Mouse (Mus musculus) liver, embryonic 14.5 days (tissue): ENCODE results near the gene Kif6. TPM values are rescaled to one million over a fixed set of nuclear protein-coding genes. Genes with fewer than 3 reads are reported as not detected.

Source experiments
- ATAC-seq: fragments of 200-750 bp; cut with Nextera tagmentation; 2 replicates; pipeline ENCODE4 v1.8.0; 2017; ENCODE audit warnings: moderate number of reproducible peaks, mild to moderate bottlenecking, moderate library complexity; ENCODE audit not compliant: insufficient read depth
- DNase-seq, 3 experiments: peaks; one replicate each; pipeline ENCODE4 v3.0.0-alpha.2; 2012 to 2013; ENCODE audit warnings: low read depth in 3 of 3, low spot score in 3 of 3
- H3K27ac ChIP-seq: fragments of 300-500 bp; sonication (generic); 2 replicates; pipeline ENCODE4 v1.5.1; 2014; ENCODE audit warnings: moderate library complexity, mild to moderate bottlenecking, control low read depth, inconsistent platforms
- H3K27me3 ChIP-seq: fragments of 300-500 bp; sonication (generic); 2 replicates; pipeline ENCODE4 v1.6.1; 2014; ENCODE audit warnings: mild to moderate bottlenecking, low read length, moderate library complexity; ENCODE audit not compliant: control insufficient read depth, insufficient read depth
- H3K36me3 ChIP-seq: fragments of 300-500 bp; sonication (generic); replicated peaks from 2 replicates; pipeline ENCODE4 v1.6.1; 2014; ENCODE audit warnings: low read depth; ENCODE audit not compliant: control insufficient read depth, insufficient read depth
- H3K4me1 ChIP-seq, 2 experiments: fragments of 200-500 bp in 1 of 2; fragments of 300-500 bp in 1 of 2; sonication (generic) in 1 of 2; replicated peaks; 2 replicates each; pipeline ENCODE4 v1.6.1; 2012 to 2014; ENCODE audit warnings: antibody characterized with exemption in 1 of 2, inconsistent platforms in 1 of 2, low read length in 1 of 2; ENCODE audit not compliant: control insufficient read depth in 2 of 2, insufficient read depth in 2 of 2
- H3K4me2 ChIP-seq: fragments of 300-500 bp; sonication (generic); 2 replicates; pipeline ENCODE4 v1.6.1; 2014; ENCODE audit warnings: low read depth, mild to moderate bottlenecking, control low read depth, moderate library complexity
- H3K4me3 ChIP-seq, 2 experiments: fragments of 200-500 bp in 1 of 2; fragments of 300-500 bp in 1 of 2; sonication (generic) in 1 of 2; 2 replicates each; pipeline ENCODE4 v1.5.1; 2012 to 2014; ENCODE audit warnings: low read depth in 2 of 2, low read length in 2 of 2, mild to moderate bottlenecking in 2 of 2, control low read depth in 1 of 2, inconsistent platforms in 1 of 2, moderate library complexity in 1 of 2; ENCODE audit not compliant: insufficient read depth in 1 of 2
- H3K9ac ChIP-seq: fragments of 300-500 bp; sonication (generic); replicated peaks from 2 replicates; pipeline ENCODE4 v1.6.1; 2014; ENCODE audit warnings: mild to moderate bottlenecking, control low read depth, moderate library complexity
- H3K9me3 ChIP-seq: fragments of 300-500 bp; sonication (generic); 2 replicates; pipeline ENCODE4 v1.6.1; 2016; ENCODE audit warnings: low read length, mixed read lengths; ENCODE audit not compliant: control insufficient read depth
- CTCF ChIP-seq: IDR thresholded peaks from 2 replicates; pipeline ENCODE4 v1.5.1; 2016; ENCODE audit warnings: antibody characterized with exemption, low read depth, control low read depth
- EP300 ChIP-seq: IDR thresholded peaks from 2 replicates; pipeline ENCODE4 v1.6.1; 2016; ENCODE audit warnings: antibody characterized with exemption, low read depth
- WGBS: fragments of 180-500 bp; shearing (Covaris S2); extraction: QIAGEN DNeasy Blood & Tissue Kit; methylation state at CpG from one replicate; pipeline ENCODE4 v1.1.7; 2014; ENCODE audit not compliant: insufficient replicate concordance; 5-methylcytosine and 5-hydroxymethylcytosine counted together
- polyA plus RNA-seq, 2 experiments: library from polyadenylated mRNA; depleted of rRNA in 1 of 2; stranded (reverse) in 1 of 2; unstranded in 1 of 2; fragments of >200 nt; fragmentation: Nextera tagmentation in 1 of 2; extraction: Ambion mirVana in 1 of 2; gene quantifications; 2 replicates each; pipeline versions ENCODE4 v1.2.1 to v1.2.3; 2012 to 2014

Kif6 gene
- polyA plus RNA-seq, 2 experiments, result 0.06 TPM; not detected in 1

GRCm38 (mm10) chr17:49652357-49652756 is 37.4 kb downstream of the Kif6 start:
- Histone ChIP-seq H3K4me3 (no peak overlapping the region), H3K4me1 (no peaks in the 10 kb centered on the region), H3K4me2 (no peak overlapping the region), H3K9me3 (no peaks in the 10 kb centered on the region), H3K9ac (no peak overlapping the region), H3K36me3 (no peaks in the 10 kb centered on the region), H3K27me3 (no peaks in the 10 kb centered on the region), H3K27ac (no peak overlapping the region)
- TF ChIP-seq EP300, result no peak
- no peak for TF ChIP-seq CTCF
- 62% methylated on average over 3 of the region's 3 CpGs for WGBS
- DNase-seq, result no peak
- no peak for ATAC-seq

GRCm38 (mm10) chr17:49652800-49653199 is 37.9 kb downstream of the Kif6 start:
- Histone ChIP-seq H3K27ac (no peak overlapping the region), H3K9ac (no peak overlapping the region), H3K27me3 (no peaks in the 10 kb centered on the region), H3K4me3 (no peak overlapping the region), H3K4me2 (no peak overlapping the region), H3K4me1 (no peaks in the 10 kb centered on the region), H3K9me3 (no peaks in the 10 kb centered on the region), H3K36me3 (no peaks in the 10 kb centered on the region)
- ATAC-seq, result no peak
- 54% methylated on average over 5 of the region's 5 CpGs for WGBS
- no peak for DNase-seq
- TF ChIP-seq EP300 (no peak), CTCF (no peak)

- H3K36me3 ChIP-seq, result no peaks in the 10 kb centered on the region
- H3K27me3 ChIP-seq, result no peaks in the 10 kb centered on the region
- DNase-seq (no peak), ATAC-seq (no peak)
- H3K4me3 ChIP-seq, result no peak overlapping the region
- WGBS, result 59% methylated on average over 6 of the region's 6 CpGs
- H3K9ac ChIP-seq, result no peak overlapping the region
- no peaks in the 10 kb centered on the region for H3K9me3 ChIP-seq
- no peak overlapping the region for H3K4me2 ChIP-seq
- no peaks in the 10 kb centered on the region for H3K4me1 ChIP-seq
- no peak overlapping the region for H3K27ac ChIP-seq
- TF ChIP-seq CTCF (no peak), EP300 (no peak)
These were observed 46.7 kb downstream of the Kif6 start for GRCm38 (mm10) chr17:49661626-49662025.

- TF ChIP-seq EP300, result no peak
- TF ChIP-seq CTCF, result no peak
- Histone ChIP-seq H3K4me3 (no peak overlapping the region), H3K4me1 (no peaks in the 10 kb centered on the region), H3K27ac (no peak overlapping the region), H3K4me2 (no peak overlapping the region), H3K36me3 (no peaks in the 10 kb centered on the region), H3K27me3 (no peaks in the 10 kb centered on the region), H3K9me3 (no peaks in the 10 kb centered on the region), H3K9ac (no peak overlapping the region)
- DNase-seq, result no peak
- 74% methylated on average over 5 of the region's 5 CpGs for WGBS
- ATAC-seq, result no peak
These were observed 51.8 kb downstream of the Kif6 start for GRCm38 (mm10) chr17:49666728-49667127.

- no peak overlapping the region for H3K4me2 ChIP-seq
- H3K27me3 ChIP-seq, result no peaks in the 10 kb centered on the region
- DNase-seq (no peak), ATAC-seq (no peak)
- H3K27ac ChIP-seq, result no peak overlapping the region
- no peaks in the 10 kb centered on the region for H3K36me3 ChIP-seq
- no peak overlapping the region for H3K4me3 ChIP-seq
- H3K9ac ChIP-seq, result no peak overlapping the region
- TF ChIP-seq EP300 (no peak), CTCF (no peak)
- 62% methylated on average over 6 of the region's 6 CpGs for WGBS
- no peaks in the 10 kb centered on the region for H3K9me3 ChIP-seq
- no peaks in the 10 kb centered on the region for H3K4me1 ChIP-seq
These were observed 53.4 kb downstream of the Kif6 start for GRCm38 (mm10) chr17:49668296-49668695.
